Mouse (Mus musculus): ENCODE measurements at regions not wholly inside any gene's neighbourhood (a gene's known extent, or its start where the extent isn't known, plus 50 kb on each side); places are given as distances from the start of the nearest gene placed in this dataset.

DNA sequence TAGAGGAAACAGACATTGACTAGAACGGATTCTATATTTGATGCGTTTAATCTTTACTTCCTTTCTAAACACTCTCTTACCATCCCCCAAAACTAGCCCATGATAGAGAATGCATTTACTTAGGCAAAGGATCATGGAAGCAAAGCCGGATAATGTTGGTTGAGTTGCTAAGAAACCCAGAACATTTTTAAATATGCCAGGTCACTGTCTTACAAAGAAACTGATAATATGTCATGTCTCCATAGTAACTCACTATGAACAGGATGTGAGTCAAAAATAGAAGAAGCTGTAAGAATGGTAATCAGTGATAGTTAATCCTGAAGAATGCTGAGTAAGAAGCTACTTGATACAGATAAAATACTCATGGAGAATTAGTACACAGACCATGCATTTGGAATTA lies 405.0 kb upstream of the Gm21961 start:
- Histone ChIP-seq H3K9ac (ENCODE audit: low read depth, low read length) (no peak overlapping the region), H3K36me3 (ENCODE audit: control insufficient read depth, insufficient read depth, low read length) (no peaks in the 10 kb centered on the region), H3K9me3 (ENCODE audit: control insufficient read depth, low read length) (no peaks in the 10 kb centered on the region), H3K4me2 (replicated peaks; ENCODE audit: low read depth, low read length) (no peak overlapping the region), H3K27ac (ENCODE audit: low read depth, low read length) (no peak overlapping the region), H3K4me3 (ENCODE audit: low read depth, low read length) (no peak overlapping the region), H3K27me3 (ENCODE audit: control insufficient read depth, insufficient read depth, low read length) (no peaks in the 10 kb centered on the region), H3K4me1 (replicated peaks; ENCODE audit: control insufficient read depth, insufficient read depth, low read length) (no peaks in the 10 kb centered on the region)
- 88% methylated on average over 3 of the region's 3 CpGs for WGBS
- no peak for ATAC-seq (ENCODE audit: low FRiP score)
- DNase-seq (ENCODE audit: low spot score) = no peak
